ENCODE assay signal across 9 mouse cellular contexts in genomic region chr3:116252255-116253040, GRCm38 (mm10). TPM values are rescaled to one million over a fixed set of nuclear protein-coding genes. Genes with fewer than 3 reads are reported as not detected.
DNase-seq lines count a peak whose midpoint lies in the region; ATAC-seq lines count a peak whose summit lies in the region.
"Had no signal": no experiment of that assay in that cellular context is flagged by ENCODE, and none has a peak within 500 bp of the region (broad histone marks: within the 10 kb centered on the region; RNA-seq: fewer than 3 reads in every experiment).

No protein-coding gene starts in this region.

- peak overlapping the region; percentile 98 for H3K4me2 ChIP-seq in embryonic facial prominence, embryonic 14.5 days (ENCODE audit: low read depth, low read length)
- H3K4me2 ChIP-seq in midbrain, embryonic 12.5 days (replicated peaks), result peak overlapping the region; percentile 99
- peak overlapping the region; percentile 99 for H3K4me2 ChIP-seq in stomach, embryonic 16.5 days (ENCODE audit: low read depth, low read length)

- peak overlapping the region; percentile 54 for H3K4me3 ChIP-seq in embryonic facial prominence, embryonic 14.5 days (ENCODE audit: low read depth, low read length)
- H3K4me3 ChIP-seq in limb, embryonic 10.5 days, result peak overlapping the region; percentile 64
- peak overlapping the region; percentile 63 for H3K4me3 ChIP-seq in midbrain, embryonic 12.5 days
- peak overlapping the region; percentile 57 for H3K4me3 ChIP-seq in stomach, embryonic 16.5 days (replicated peaks; ENCODE audit: low read length)

- peak; percentile 3 for DNase-seq in cerebellum, adult 8-10 months
- no peak for DNase-seq in cerebellum, adult 9-11 months
- peak; percentile 9 for DNase-seq in ES-CJ7 (ENCODE audit: low read depth, low spot score)
- DNase-seq in embryonic facial prominence, embryonic 14.5 days (ENCODE audit: low spot score), result peak; percentile 36
- peak; percentile 25 to 33 for DNase-seq in heart, postnatal 10 days
- DNase-seq in limb, embryonic 10.5 days (ENCODE audit: low spot score), result peak; percentile 65

- no peak overlapping the region for H3K27ac ChIP-seq in embryonic facial prominence, embryonic 14.5 days (replicated peaks; ENCODE audit: low read depth, low read length)
- H3K27ac ChIP-seq in limb, embryonic 10.5 days, result peak overlapping the region; percentile 74
- no peak overlapping the region for H3K27ac ChIP-seq in midbrain, embryonic 12.5 days (replicated peaks)
- no peak overlapping the region for H3K27ac ChIP-seq in stomach, embryonic 16.5 days (ENCODE audit: low read length)

- under 1% methylated on average over 32 of the region's 48 CpGs for WGBS in embryonic facial prominence, embryonic 14.5 days
- 1% methylated on average over 48 of the region's 48 CpGs for WGBS in limb, embryonic 10.5 days
- under 1% methylated on average over 48 of the region's 48 CpGs for WGBS in midbrain, embryonic 12.5 days
- under 1% methylated on average over 48 of the region's 48 CpGs for WGBS in stomach, embryonic 16.5 days

- no peaks in the 10 kb centered on the region for H3K9me3 ChIP-seq in embryonic facial prominence, embryonic 14.5 days (ENCODE audit: control insufficient read depth, low read length)
- H3K9me3 ChIP-seq in limb, embryonic 10.5 days (replicated peaks), result no peaks in the 10 kb centered on the region
- no peaks in the 10 kb centered on the region for H3K9me3 ChIP-seq in midbrain, embryonic 12.5 days
- no peaks in the 10 kb centered on the region for H3K9me3 ChIP-seq in stomach, embryonic 16.5 days (replicated peaks; ENCODE audit: control insufficient read depth, low read length)

- H3K4me1 ChIP-seq in embryonic facial prominence, embryonic 14.5 days (ENCODE audit: control insufficient read depth, insufficient read depth, low read length), result peaks cover 21% of the 10 kb centered on the region
- H3K4me1 ChIP-seq in limb, embryonic 10.5 days, result peaks cover 27% of the 10 kb centered on the region
- H3K4me1 ChIP-seq in midbrain, embryonic 12.5 days, result peaks cover 23% of the 10 kb centered on the region
- peaks cover 21% of the 10 kb centered on the region for H3K4me1 ChIP-seq in stomach, embryonic 16.5 days (ENCODE audit: control insufficient read depth, insufficient read depth, low read length)

- H3K27me3 ChIP-seq in embryonic facial prominence, embryonic 14.5 days (replicated peaks; ENCODE audit: control insufficient read depth, insufficient read depth, low read length), result peaks cover 65% of the 10 kb centered on the region
- H3K27me3 ChIP-seq in limb, embryonic 10.5 days (ENCODE audit: low read depth, poor library complexity, severe bottlenecking), result peaks cover 77% of the 10 kb centered on the region
- peaks cover 65% of the 10 kb centered on the region for H3K27me3 ChIP-seq in midbrain, embryonic 12.5 days
- peaks cover 27% of the 10 kb centered on the region for H3K27me3 ChIP-seq in stomach, embryonic 16.5 days (ENCODE audit: control insufficient read depth, insufficient read depth, low read length)

- H3K9ac ChIP-seq in embryonic facial prominence, embryonic 14.5 days (ENCODE audit: low read depth, low read length), result peak overlapping the region; percentile 59
- peak overlapping the region; percentile 50 for H3K9ac ChIP-seq in midbrain, embryonic 12.5 days (replicated peaks)
- H3K9ac ChIP-seq in stomach, embryonic 16.5 days (ENCODE audit: low read length), result peak overlapping the region; percentile 69

- intact Hi-C loops in heart, postnatal 10 days (cut with DNase I), result loop anchor here (5.0 kb wide), 1 partner anchor 75 kb away; no protein-coding TSS in a partner anchor

- no peaks in the 10 kb centered on the region for H3K36me3 ChIP-seq in embryonic facial prominence, embryonic 14.5 days (ENCODE audit: control insufficient read depth, insufficient read depth, low read length)
- H3K36me3 ChIP-seq in limb, embryonic 10.5 days, result no peaks in the 10 kb centered on the region
- no peaks in the 10 kb centered on the region for H3K36me3 ChIP-seq in midbrain, embryonic 12.5 days
- no peaks in the 10 kb centered on the region for H3K36me3 ChIP-seq in stomach, embryonic 16.5 days (ENCODE audit: control insufficient read depth, insufficient read depth, low read length)

- ATAC-seq in embryonic facial prominence, embryonic 14.5 days (ENCODE audit: low read depth), result peak; percentile 30
- ATAC-seq in midbrain, embryonic 12.5 days (ENCODE audit: low FRiP score, low read depth), result peak; percentile 79
- ATAC-seq in stomach, embryonic 16.5 days (ENCODE audit: insufficient read depth, low FRiP score), result peak; percentile 49; the same call in 1 of the 2 replicates

RNA-seq across cellular contexts. Expression of gene Gpr88, which starts 0.9 kb away (rescaled TPM):
- 0.93 and 2.5 TPM in 2 replicates for polyA plus RNA-seq in embryonic facial prominence, embryonic 14.5 days (2014; fragmentation: Nextera tagmentation; extraction: Ambion mirVana)
- total RNA-seq in heart, postnatal 10 days (2021), result under 1 TPM; 0.17 to 0.35 TPM
- polyA plus RNA-seq in limb, embryonic 10.5 days (2016; fragmentation: Nextera tagmentation; extraction: Ambion mirVana), result 0.05 and 0.15 TPM in 2 replicates
- polyA plus RNA-seq in midbrain, embryonic 12.5 days (2016; fragmentation: Nextera tagmentation; extraction: Ambion mirVana), result 0.43 and 0.80 TPM in 2 replicates
- polyA plus RNA-seq in stomach, embryonic 16.5 days (2015; fragmentation: Nextera tagmentation; extraction: Ambion mirVana), result 0.94 and 1.3 TPM in 2 replicates
- polyA plus RNA-seq: C2C12 had no signal
